Mouse (Mus musculus) adrenal gland, postnatal 4 days (tissue): ENCODE measurements around the gene 4930563M21Rik. TPM values are rescaled to one million over a fixed set of nuclear protein-coding genes. Genes with fewer than 3 reads are reported as not detected.

Experiments used
- total RNA-seq, 2 experiments: library from RNA; stranded (reverse); gene quantifications; 2 replicates each; pipeline ENCODE4 v1.2.3; 2021

4930563M21Rik gene
- total RNA-seq, 2 experiments from 2014 or later: not detected

Other genes starting within 250 kb of the 4930563M21Rik start
- gene Scaper, start 72.4 kb downstream of the 4930563M21Rik start, total RNA-seq: 10 to 100 TPM; 17.3 to 18.6 TPM
- 10 to 100 TPM; 73.0 to 73.2 TPM for gene Rcn2, start 31.3 kb upstream of the 4930563M21Rik start, total RNA-seq
- gene Pstpip1, start 79.4 kb upstream of the 4930563M21Rik start, total RNA-seq: 1 to 10 TPM; 2.3 to 2.6 TPM
- gene Tspan3, start 154.9 kb upstream of the 4930563M21Rik start, total RNA-seq: 100 to 1,000 TPM; 164 to 171 TPM